In genomic region chr1:172143570-172143969, GRCm38 (mm10) we compare ENCODE assay signal across 7 mouse cellular contexts. TPM values are rescaled to one million over a fixed set of nuclear protein-coding genes. Genes with fewer than 3 reads are reported as not detected.
DNase-seq lines count a peak whose midpoint lies in the region; ATAC-seq and TF ChIP-seq lines count a peak whose summit lies in the region.

No protein-coding gene starts in this region.

- TF ChIP-seq CTCF in lung, embryonic 14.5 days (IDR thresholded peaks at IDR 0.05; ENCODE audit: low read depth) = peak; percentile 70

- no peak overlapping the region for H3K4me2 ChIP-seq in midbrain, embryonic 14.5 days (ENCODE audit: low read length)
- H3K4me2 ChIP-seq in midbrain, embryonic 13.5 days (replicated peaks) = no peak overlapping the region
- no peak overlapping the region for H3K4me2 ChIP-seq in lung, embryonic 14.5 days

- no peaks in the 10 kb centered on the region for H3K36me3 ChIP-seq in midbrain, embryonic 14.5 days (ENCODE audit: control insufficient read depth, insufficient read depth, low read length)
- H3K36me3 ChIP-seq in midbrain, embryonic 13.5 days = no peaks in the 10 kb centered on the region
- no peaks in the 10 kb centered on the region for H3K36me3 ChIP-seq in lung, embryonic 14.5 days (ENCODE audit: insufficient read depth)

- no peak for ATAC-seq in midbrain, embryonic 14.5 days (ENCODE audit: low FRiP score, low TSS enrichment)
- ATAC-seq in midbrain, embryonic 13.5 days = no peak
- ATAC-seq in lung, embryonic 14.5 days (ENCODE audit: insufficient read depth) = no peak

- DNase-seq in midbrain, embryonic 14.5 days = peak; percentile 78
- DNase-seq in R1 (ENCODE audit: low read depth, low spot score) = peak; percentile 74
- peak; percentile 77 for DNase-seq in embryo, embryonic 10 days (ENCODE audit: low spot score)
- DNase-seq in kidney, postnatal 14 days = peak; percentile 78
- peak; percentile 86 for DNase-seq in lung, embryonic 14.5 days
- peak; percentile 59 to 70 for DNase-seq in spleen, postnatal 4 days (ENCODE audit: low spot score in 2 of 2)

- no peak overlapping the region for H3K4me3 ChIP-seq in midbrain, embryonic 14.5 days (replicated peaks; ENCODE audit: low read depth, low read length)
- no peak overlapping the region for H3K4me3 ChIP-seq in midbrain, embryonic 13.5 days (replicated peaks)
- no peak overlapping the region for H3K4me3 ChIP-seq in lung, embryonic 14.5 days (ENCODE audit: low read depth, low read length)

- H3K9ac ChIP-seq in midbrain, embryonic 14.5 days (replicated peaks; ENCODE audit: low read length) = no peak overlapping the region
- H3K9ac ChIP-seq in midbrain, embryonic 13.5 days (replicated peaks) = no peak overlapping the region
- no peak overlapping the region for H3K9ac ChIP-seq in lung, embryonic 14.5 days

- H3K27me3 ChIP-seq in midbrain, embryonic 14.5 days (ENCODE audit: control insufficient read depth, insufficient read depth, low read length) = no peaks in the 10 kb centered on the region
- H3K27me3 ChIP-seq in midbrain, embryonic 13.5 days = no peaks in the 10 kb centered on the region
- H3K27me3 ChIP-seq in lung, embryonic 14.5 days (ENCODE audit: insufficient read depth, low read length) = no peaks in the 10 kb centered on the region

- H3K4me1 ChIP-seq in midbrain, embryonic 14.5 days (ENCODE audit: control insufficient read depth, insufficient read depth, low read length) = peaks cover 3% of the 10 kb centered on the region; the same call in 1 of the 2 replicates
- H3K4me1 ChIP-seq in midbrain, embryonic 13.5 days (replicated peaks) = peaks cover 4% of the 10 kb centered on the region
- 0 out of 2 replicates have a peak, but pooled peaks cover 5% of the 10 kb centered on the region for H3K4me1 ChIP-seq in lung, embryonic 14.5 days (ENCODE audit: insufficient read depth)

- WGBS in midbrain, embryonic 14.5 days = 18% methylated on average over 1 of the region's 1 CpGs
- WGBS in midbrain, embryonic 13.5 days = 38% methylated on average over 1 of the region's 1 CpGs
- WGBS in lung, embryonic 14.5 days = 5% methylated on average over 1 of the region's 1 CpGs

- H3K27ac ChIP-seq in midbrain, embryonic 14.5 days (replicated peaks; ENCODE audit: low read depth, low read length) = no peak overlapping the region
- H3K27ac ChIP-seq in midbrain, embryonic 13.5 days = no peak overlapping the region
- no peak overlapping the region for H3K27ac ChIP-seq in lung, embryonic 14.5 days (ENCODE audit: low read depth)

- no peaks in the 10 kb centered on the region for H3K9me3 ChIP-seq in midbrain, embryonic 14.5 days (ENCODE audit: control insufficient read depth, low read length)
- H3K9me3 ChIP-seq in midbrain, embryonic 13.5 days = no peaks in the 10 kb centered on the region
- no peaks in the 10 kb centered on the region for H3K9me3 ChIP-seq in lung, embryonic 14.5 days (ENCODE audit: low read depth, low read length)

RNA-seq across cellular contexts. Expression of gene Dcaf8, which starts 4.3 kb away (rescaled TPM):
- 63.5 and 79.8 TPM in 2 replicates for polyA plus RNA-seq in midbrain, embryonic 14.5 days (2014; fragmentation: Nextera tagmentation; extraction: Ambion mirVana)
- 106 and 109 TPM in 2 replicates for polyA plus RNA-seq in midbrain, embryonic 13.5 days (2015; fragmentation: Nextera tagmentation; extraction: Ambion mirVana)
- 108 and 111 TPM in 2 replicates for polyA plus RNA-seq in lung, embryonic 14.5 days (2014; fragmentation: Nextera tagmentation; extraction: Ambion mirVana)

RNA-seq across cellular contexts. Expression of gene Pex19, which starts 17.0 kb away (rescaled TPM):
- polyA plus RNA-seq in midbrain, embryonic 14.5 days (2014; fragmentation: Nextera tagmentation; extraction: Ambion mirVana) = 122 and 156 TPM in 2 replicates
- polyA plus RNA-seq in midbrain, embryonic 13.5 days (2015; fragmentation: Nextera tagmentation; extraction: Ambion mirVana) = 171 and 172 TPM in 2 replicates
- 110 and 112 TPM in 2 replicates for polyA plus RNA-seq in lung, embryonic 14.5 days (2014; fragmentation: Nextera tagmentation; extraction: Ambion mirVana)
